Mouse (Mus musculus) lung, postnatal 0 days (tissue): ENCODE measurements around the gene Tinag.

Experiments
- CTCF ChIP-seq: IDR thresholded peaks from 2 replicates; pipeline ENCODE4 v1.5.1; 2016; ENCODE audit warnings: antibody characterized with exemption, mild to moderate bottlenecking
- EP300 ChIP-seq: IDR thresholded peaks from 2 replicates; pipeline ENCODE4 v1.6.1; 2016; ENCODE audit warnings: antibody characterized with exemption, mild to moderate bottlenecking, control low read depth

DNA sequence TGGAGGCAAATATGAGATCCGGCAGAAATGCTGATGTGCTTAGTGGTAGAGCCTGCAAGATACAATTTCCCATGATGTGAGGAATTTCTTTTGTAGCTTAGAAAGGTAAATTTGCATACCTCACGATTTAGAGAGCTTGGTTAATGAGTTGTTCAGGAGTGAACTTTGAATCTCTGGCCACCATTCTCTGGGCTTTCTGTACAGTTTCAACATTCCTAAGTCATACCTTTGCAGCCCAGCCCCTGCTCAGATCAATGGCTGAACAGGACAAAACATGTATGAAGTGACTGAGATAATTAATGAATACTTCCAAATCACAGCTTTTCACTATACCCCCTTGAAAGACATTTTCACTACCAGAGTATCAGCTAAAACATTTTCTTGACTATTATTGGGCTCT lies 26.1 kb upstream of the Tinag start:
- TF ChIP-seq CTCF, result no peak
- no peak for TF ChIP-seq EP300
